Mouse (Mus musculus) naive thymus-derived CD4-positive, alpha-beta T cell, adult 5 months (primary cell): ENCODE data around the gene Aebp2. TPM values are rescaled to one million over a fixed set of nuclear protein-coding genes. Genes with fewer than 3 reads are reported as not detected.

Source experiments
- polyA plus RNA-seq: library from polyadenylated mRNA; unstranded; fragments of 100-300 nt; shearing (Covaris generic); gene quantifications from one replicate; pipeline ENCODE4 v1.2.1, GENCODE M21; 2017

The Aebp2 gene
- 171 TPM for polyA plus RNA-seq

DNA sequence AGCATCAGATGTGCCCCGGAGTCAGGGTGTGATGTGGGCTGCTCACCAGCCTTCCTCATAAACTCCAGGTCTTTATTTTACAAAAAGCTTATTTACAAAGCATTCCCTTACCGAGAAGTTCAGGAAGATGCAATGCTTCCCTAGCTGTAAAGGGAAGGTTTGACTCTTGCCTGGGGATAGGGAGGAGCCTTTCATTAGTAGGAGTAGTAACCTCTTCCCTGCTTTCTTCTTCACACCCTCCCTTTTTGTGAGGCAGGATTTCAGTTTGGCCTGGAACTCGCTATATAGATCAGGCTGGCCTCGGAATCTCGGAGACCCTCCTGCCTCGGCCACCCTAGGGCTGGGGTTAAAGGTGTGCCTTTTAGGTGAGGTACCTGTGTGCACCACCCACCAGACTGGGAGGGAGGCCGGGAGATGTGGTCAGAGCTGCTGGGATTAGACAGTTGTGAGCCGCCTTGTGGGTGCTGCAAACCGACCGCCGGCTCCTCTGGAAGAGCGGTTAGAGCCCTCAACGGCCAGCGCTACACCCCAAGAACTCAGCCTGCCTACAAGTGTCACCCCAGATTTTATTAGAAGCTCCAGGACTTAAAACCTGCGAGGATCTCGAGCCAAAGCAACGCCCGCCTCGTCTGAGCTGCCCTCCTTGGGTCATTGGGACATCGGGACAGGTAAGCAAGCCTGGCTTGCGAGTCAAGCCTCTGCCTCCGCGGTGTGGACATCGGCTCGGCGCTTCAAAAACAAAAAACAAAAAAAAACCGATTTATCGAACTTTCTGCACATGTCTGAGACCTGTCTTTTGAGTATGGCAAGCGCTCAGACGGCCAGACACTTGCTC is at the start of gene Aebp2:
Gene Aebp2 (plus strand): TSS at position 273 of the 835 bp plus-strand sequence.

Other genes with a start within 250 kb of the Aebp2 start
- gene Plekha5, start 198.6 kb upstream of the Aebp2 start, polyA plus RNA-seq: 39.0 TPM
- gene Gm11077, start 106.6 kb downstream of the Aebp2 start, polyA plus RNA-seq: not detected